Mouse (Mus musculus): ENCODE results near the gene Arfip2.

Gene Arfip2

DNA sequence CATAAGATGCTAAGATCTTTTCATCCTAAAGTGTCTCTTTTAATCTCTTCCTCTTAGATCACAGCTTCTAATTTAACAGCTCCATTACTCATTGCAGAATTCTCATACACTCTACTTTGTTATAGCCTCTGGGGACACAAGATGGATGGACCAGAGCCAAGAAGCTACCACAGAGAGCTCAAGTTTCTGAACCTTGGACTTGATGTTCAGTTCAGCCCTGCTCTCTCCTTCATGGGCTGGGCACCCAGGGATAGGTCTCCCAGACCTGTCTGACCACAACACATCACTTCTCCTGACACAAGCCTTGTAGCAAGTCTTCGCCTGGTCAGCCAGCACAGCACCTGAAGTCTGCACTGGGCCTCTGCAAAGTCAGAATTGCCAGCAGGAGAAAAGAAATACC, 25.8 kb downstream of the Arfip2 start:
- no peak for DNase-seq (ENCODE audit: low spot score in 2 of 2)

DNA sequence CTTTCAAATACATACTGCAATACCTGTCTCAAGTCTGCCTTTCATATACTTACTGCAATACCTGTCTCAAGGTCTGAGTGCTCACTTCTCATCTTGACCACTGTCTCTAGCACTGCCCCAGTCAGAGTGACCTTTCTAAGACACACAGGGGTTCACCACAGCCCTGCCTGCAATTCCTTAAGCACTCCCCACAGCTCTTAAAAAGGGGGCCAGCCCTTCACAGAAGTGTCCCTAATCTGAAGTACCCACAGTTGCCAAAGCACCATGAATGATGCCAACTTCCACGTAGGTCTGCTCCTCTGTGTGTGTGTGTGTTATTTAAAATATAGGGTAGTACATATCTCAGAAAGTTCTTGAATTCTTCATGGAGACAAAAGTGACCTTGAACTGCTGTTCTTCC, 28.4 kb downstream of the Arfip2 start:
- DNase-seq (ENCODE audit: low spot score in 2 of 2), result no peak

DNA sequence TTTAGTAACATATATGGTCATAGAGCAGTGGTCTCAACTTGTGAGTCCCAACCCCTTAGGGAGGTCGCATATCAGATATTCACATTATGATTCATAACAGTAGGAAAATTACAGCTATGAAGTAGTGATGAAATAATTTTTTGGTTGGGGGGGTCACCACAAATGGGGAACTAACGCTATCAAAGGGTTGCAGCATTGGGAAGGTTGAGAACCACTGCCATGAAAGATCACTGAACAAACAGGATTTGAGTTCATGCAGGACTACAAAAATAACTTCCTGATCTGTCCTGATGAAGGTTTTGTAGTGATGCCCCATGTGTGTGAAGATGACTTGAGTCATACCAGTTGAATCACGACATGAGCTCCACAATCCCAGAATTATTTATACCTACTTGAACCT, 31.7 kb downstream of the Arfip2 start:
- DNase-seq (ENCODE audit: low spot score in 2 of 2), result no peak

DNA sequence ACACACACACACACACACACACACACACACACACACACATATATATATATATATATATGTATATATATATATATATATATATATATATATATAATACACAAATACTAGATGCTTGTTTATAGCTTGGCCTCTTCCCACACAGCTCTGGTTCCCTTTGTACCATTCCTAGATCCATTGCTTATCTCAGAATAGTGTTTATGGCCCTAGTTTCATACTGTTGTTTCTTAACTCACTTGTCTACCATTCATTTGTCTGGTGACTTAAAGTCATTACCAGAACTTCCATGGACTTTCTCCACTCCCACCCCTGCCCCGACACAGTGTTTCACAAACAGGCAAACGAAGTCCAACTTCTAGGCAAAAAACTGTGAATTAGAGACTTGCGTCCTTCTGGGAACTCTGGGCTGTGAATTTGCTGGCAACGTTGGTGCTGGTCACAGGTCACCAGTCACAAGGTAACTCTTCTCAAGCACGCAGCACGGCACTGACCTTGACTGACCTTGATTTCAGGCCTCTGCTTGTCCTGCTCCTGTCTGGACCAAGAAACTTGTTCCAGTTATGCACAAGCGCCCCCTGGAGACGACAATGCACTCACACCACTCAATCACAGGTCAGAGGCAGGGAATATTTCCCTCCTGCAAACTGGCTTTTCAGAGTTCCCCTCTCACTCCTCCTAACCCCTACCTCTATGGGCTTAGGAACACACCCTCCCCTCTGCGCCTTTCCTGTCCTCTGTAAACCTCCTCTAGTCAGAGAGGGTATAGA, 37.2 kb downstream of the Arfip2 start:
- peak; percentile 32 to 70 for DNase-seq (ENCODE audit: low spot score in 2 of 2)

DNA sequence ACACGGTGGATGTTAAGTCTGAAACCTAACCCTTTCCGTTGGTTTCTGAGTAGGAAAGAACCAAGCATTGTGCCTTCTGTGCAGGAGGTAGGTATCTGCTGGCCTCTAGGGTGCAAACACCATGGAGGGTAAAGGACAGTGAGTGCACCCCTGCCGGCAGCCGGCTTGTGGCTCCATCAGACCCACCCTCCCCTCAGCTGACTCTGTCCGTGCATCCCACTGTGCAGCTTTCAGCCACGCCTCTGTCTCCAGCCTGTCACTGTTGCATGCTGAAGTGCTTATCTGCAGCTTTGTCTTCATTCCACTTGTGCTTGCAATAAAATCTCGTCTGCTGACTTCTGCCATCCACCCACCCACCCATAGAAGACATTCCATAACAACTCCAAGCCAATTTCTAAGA, 50.1 kb downstream of the Arfip2 start:
- no peak for DNase-seq (ENCODE audit: low spot score in 2 of 2)

DNA sequence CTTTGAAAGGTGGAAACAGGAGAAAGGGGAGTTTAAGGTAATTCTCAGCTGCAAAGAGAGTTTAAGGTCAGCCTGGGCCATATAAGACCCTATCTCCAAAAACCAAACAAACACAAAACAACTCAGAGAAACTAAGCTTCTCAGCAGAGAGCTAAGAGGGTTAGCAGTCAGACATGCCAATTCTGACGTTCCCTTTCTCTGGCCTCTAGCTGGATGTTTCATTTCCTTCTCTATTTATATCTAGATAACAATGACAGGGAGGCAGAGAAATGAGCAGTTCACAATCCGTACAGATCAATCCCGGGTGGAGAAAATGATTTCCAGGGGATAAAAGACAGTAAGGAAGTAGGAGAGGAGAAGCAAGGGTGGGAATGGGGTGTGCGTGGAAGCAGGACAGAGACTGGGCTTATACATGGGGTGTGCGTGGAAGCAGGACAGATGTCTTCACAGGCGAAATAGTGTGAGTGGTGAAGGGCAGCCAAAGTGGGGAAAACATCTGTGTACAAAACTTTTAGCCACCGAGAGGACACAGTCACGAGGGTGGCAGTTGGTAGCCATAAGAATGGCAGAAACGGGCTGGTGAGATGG, 51.8 kb downstream of the Arfip2 start:
- no peak for DNase-seq (ENCODE audit: low spot score in 2 of 2)
